Mouse (Mus musculus) thymus, adult 2 months (tissue): ENCODE measurements at regions not wholly inside any gene's neighbourhood (a gene's known extent, or its start where the extent isn't known, plus 50 kb on each side); places are given as distances from the start of the nearest gene placed in this dataset.

ENCODE experiments used
- CTCF ChIP-seq: fragments of 200-500 bp; IDR thresholded peaks from 2 replicates; pipeline ENCODE4 v1.5.1; 2012; ENCODE audit warnings: mild to moderate bottlenecking, control low read depth, low read length, moderate library complexity, borderline replicate concordance; ENCODE audit not compliant: control insufficient read depth, poor library complexity, insufficient read depth; ENCODE audit errors: extremely low read depth
- POLR2A ChIP-seq: fragments of 200-500 bp; IDR thresholded peaks from 2 replicates; pipeline ENCODE4 v1.6.1; 2012; ENCODE audit warnings: mild to moderate bottlenecking, low read length, control low read depth, moderate library complexity; ENCODE audit not compliant: control insufficient read depth, poor library complexity, insufficient read depth; ENCODE audit errors: extremely low read depth

- TF ChIP-seq CTCF (no peak), POLR2A (no peak)
Observed at GRCm38 (mm10) chr4:106248272-106248671, 67.7 kb upstream of the Usp24 start.
